Mouse (Mus musculus) embryonic fibroblast, embryonic 13.5 days (primary cell): ENCODE results near the gene Ctxn1. TPM values are rescaled to one million over a fixed set of nuclear protein-coding genes. Genes with fewer than 3 reads are reported as not detected.

ENCODE experiments used
- H3K27ac ChIP-seq: 2 replicates; pipeline ENCODE4 v1.5.1; 2012; ENCODE audit warnings: low read length, control low read depth, inconsistent platforms; ENCODE audit not compliant: insufficient read depth
- H3K4me1 ChIP-seq: 2 replicates; pipeline ENCODE4 v1.6.1; 2011; ENCODE audit warnings: low read length; ENCODE audit not compliant: control insufficient read depth, insufficient read depth
- H3K4me3 ChIP-seq: 2 replicates; pipeline ENCODE4 v1.5.1; 2011; ENCODE audit warnings: mild to moderate bottlenecking, control low read depth, low read length; ENCODE audit not compliant: insufficient read depth
- CTCF ChIP-seq: IDR thresholded peaks from 2 replicates; pipeline ENCODE4 v1.5.1; 2011; ENCODE audit warnings: mild to moderate bottlenecking, control low read depth, low read length, moderate library complexity, borderline replicate concordance; ENCODE audit not compliant: insufficient read depth
- POLR2A ChIP-seq: IDR thresholded peaks from 2 replicates; pipeline ENCODE4 v1.6.1; 2011; ENCODE audit warnings: low read depth, mild to moderate bottlenecking, control low read depth, low read length, moderate library complexity
- polyA plus RNA-seq: library from polyadenylated mRNA; stranded (reverse); fragments of >200 nt; gene quantifications from 2 replicates; pipeline ENCODE4 v1.2.4, GENCODE M21; 2011; ENCODE audit warnings: low read depth; ENCODE audit not compliant: missing spikeins, insufficient read length

Ctxn1 gene
- polyA plus RNA-seq, 1 experiment, result 56.7 TPM

DNA sequence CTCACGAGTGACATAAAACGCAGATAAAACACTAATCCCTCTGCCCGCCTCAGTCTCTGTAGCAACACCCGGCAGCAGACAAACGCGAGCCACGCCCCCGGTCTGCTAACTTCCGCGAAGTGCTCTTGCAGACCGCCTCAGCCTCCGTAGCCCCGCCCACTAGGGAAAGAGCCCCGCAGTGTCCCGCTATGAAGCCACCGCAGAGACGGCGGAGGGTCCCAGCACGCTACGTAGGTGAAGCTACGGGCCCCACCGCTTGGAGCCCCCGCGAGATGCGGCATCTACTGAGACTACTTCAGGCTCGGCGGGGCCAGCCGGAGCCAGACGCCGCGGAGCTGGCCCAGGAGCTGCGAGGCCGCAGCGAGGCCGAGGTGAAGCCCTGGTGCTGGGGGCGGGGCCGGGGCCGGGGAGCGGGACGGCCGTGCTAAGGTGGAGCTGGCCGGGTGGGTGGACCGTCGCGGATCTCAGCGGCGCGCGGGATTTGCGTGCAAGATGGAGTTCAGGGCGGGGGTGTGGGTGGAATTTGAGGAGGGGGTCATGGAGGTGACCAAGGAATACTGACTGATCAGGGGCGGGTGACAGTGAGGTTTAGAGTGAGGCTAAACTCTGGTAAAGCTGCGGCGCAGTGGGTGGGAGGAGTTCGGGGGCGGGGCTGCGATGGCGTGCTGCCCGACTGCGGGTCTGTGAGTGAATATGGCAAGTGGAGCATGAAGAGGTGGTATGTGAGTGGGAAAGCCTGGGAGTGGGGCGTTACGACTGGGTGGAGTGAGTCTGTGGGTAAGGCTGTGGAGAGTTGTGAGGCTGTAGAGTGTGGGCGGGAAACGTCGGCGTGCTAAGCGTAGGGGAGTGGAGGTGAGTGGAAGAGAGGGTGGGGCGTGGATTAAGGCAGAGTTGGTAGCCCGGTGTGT lies 5.9 kb downstream of the Ctxn1 start, which contains the start of gene Snapc2:
Gene Snapc2 (plus strand): TSS at position 147 of the 908 bp plus-strand sequence.
- Histone ChIP-seq H3K27ac (peak within 1 kb of the TSS; percentile 73), H3K4me3 (peak within 1 kb of the TSS; percentile 89), H3K4me1 (peaks cover 10% of the 10 kb centered on the region)
- TF ChIP-seq CTCF (no peak), POLR2A (peak; percentile 65)

DNA sequence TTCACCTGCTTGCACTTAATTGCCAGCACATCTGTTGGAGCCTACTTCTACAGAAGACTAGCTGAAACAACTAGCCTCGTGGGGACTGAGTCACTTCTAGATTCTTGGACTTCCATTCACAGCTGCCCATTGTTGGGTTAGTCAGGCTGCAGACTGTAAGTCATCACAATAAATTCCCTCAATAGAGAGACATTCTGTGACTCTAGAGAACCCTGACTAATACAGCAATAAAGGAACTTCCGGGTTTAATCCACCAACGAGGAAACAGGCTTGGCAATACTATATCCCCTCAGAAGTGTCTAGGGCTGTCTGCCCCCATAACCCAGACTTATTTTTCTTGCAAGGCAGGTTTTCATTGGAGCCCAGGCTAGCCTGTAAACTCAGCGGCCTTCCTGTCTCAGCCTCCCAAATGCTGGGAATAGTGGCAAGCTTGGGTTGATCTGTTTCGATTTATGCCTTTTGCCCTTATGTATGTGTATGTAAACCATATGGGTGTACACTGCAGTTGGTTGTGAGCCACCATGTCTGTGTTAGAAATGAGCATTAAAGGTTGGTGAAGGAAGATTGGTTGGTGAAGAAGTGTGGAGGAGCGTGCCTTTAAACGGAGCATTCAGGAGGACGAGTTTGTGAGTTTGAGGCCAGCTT lies 6.8 kb downstream of the Ctxn1 start:
- Histone ChIP-seq H3K27ac (peak overlapping the region; percentile 69), H3K4me3 (no peak overlapping the region), H3K4me1 (peaks cover 3% of the 10 kb centered on the region; the same call in 1 of the 2 replicates)
- no peak for TF ChIP-seq CTCF

DNA sequence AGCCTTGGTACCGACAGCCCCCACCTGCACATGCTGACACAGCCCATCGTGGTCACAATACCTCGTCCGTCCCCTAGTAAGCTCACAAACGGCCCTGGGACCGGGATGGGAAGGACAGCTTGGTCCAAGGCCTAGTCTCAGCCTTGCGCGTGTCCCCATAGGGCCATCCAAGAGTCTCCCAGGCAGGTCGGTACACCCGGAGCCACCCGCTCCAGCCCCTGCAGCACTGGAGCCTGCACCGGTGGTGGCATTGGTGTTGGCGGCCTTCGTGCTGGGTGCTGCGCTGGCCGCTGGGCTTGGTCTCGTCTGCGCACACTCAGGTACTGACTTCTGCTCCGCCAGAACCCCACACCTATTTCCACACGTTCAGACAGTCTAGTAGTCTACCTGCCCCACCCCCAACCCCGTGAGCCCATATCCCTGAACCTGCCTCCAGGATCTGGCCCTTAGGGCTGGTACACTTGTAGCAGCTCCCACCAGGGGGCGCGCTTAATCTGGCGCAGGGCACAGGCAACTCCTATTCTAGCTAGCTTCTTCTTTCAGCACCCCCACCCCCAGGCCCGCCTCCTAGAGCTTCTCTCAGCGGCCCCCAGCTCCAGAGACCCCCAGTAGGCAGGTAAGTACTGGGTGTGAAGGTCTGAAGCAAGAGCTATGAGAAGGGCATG lies 8.6 kb downstream of the Ctxn1 start:
- TF ChIP-seq POLR2A (no peak), CTCF (peak; percentile 71)
- no peak overlapping the region for H3K27ac ChIP-seq
- H3K4me1 ChIP-seq, result 0 out of 2 replicates have a peak, but pooled peaks cover 2% of the 10 kb centered on the region
- H3K4me3 ChIP-seq, result no peak overlapping the region

DNA sequence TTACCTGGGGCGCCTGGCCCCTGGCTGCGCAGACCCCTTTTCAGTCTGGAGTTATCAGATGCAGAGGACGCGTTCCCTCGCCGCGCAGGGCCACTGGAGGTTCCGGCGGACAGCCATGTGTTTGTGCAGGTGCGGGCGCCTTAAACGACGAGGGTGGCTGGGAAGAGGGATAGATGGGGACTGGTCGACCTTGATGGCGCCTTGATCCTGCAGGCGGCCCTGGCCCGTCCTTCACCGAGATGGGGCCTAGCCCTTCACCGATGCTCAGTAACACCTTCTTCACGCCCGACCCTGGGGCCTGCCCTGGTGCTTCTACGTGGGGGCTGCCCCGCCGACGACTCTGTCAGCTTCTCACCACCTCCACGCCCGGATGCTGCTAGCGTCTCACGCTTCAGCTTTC lies 9.9 kb downstream of the Ctxn1 start:
- no peak overlapping the region for H3K27ac ChIP-seq
- TF ChIP-seq CTCF, result no peak
- no peak for TF ChIP-seq POLR2A
- H3K4me1 ChIP-seq, result 0 out of 2 replicates have a peak, but pooled peaks cover 1% of the 10 kb centered on the region
- H3K4me3 ChIP-seq, result no peak overlapping the region

DNA sequence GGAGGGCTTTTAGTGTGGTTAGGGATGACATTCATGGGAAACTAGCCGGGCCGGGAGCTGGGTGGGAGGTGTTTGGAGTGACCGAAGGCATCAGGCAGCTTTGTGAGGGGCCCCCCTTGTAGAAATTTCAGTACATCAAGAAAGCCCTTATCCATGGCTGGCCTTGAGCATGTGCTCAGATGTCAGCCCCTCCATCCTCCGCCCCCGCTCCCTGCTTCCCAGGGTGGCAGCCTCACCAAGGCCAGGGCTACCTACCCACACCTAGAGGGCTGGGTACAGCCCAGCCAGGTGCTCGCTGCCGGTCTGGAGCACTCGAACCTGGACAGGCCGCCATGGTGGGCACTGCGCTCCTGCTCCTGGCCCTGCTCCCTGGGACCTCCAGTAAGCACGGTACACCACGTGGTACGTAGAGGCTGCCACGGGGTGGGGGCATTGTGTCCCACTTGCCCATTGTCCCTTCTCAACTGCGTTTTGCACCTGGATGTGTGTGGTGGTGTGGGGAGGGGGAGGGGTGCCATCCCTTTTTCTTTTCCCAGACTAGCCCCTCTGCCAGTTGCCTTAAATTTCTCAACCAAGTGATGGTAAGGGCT lies 11.0 kb downstream of the Ctxn1 start, which contains the start of gene Tgfbr3l:
Gene Tgfbr3l (plus strand): TSS at position 264 of the 590 bp plus-strand sequence.
- no peak for TF ChIP-seq CTCF
- TF ChIP-seq POLR2A, result no peak
- H3K27ac ChIP-seq, result no peak within 1 kb of the TSS
- no peak within 1 kb of the TSS for H3K4me3 ChIP-seq

DNA sequence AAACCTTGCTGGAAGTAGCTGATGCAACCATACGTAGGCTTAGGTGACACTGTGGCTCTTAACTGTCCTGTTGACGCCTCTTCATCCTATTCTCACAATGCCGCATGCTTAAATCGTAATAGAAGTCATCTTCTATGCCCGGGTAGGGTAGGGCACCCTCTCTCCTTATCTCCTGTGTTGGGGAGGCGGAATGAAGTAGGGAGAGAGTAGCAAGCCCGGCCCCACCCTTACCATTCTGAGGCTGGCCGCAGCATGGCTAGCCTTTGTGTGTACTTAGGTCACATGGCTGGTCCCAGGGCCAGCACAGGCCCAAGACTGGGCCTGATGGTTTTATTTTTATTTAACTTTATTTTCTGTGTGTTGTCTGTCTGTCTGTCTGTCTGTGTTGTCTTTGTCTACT lies 11.8 kb downstream of the Ctxn1 start:
- TF ChIP-seq CTCF (no peak), POLR2A (no peak)
- H3K27ac ChIP-seq, result no peak overlapping the region
- H3K4me1 ChIP-seq, result no peaks in the 10 kb centered on the region
- H3K4me3 ChIP-seq, result no peak overlapping the region

More for the DNA sequence above, 11.0 kb downstream of the Ctxn1 start, which contains the start of gene Tgfbr3l:
- H3K4me1 ChIP-seq, result no peaks in the 10 kb centered on the region

DNA sequence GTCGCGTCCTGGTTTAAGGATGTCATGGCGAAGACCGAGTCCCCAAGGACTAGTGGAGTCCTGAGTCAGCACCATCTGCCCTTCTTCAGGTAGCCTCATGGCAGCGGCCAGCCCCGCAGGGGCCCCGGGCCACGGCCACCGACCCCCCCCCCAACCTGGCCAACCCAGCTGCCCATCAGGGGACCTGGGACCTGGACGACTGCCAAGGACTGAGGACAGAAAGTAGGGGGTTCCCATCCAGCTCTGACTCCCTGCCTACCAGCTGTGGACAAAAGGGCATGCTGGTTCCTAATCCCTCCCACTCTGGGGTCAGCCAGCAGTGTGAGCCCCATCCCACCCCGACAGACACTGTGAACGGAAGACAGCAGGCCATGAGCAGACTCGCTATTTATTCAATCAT lies 13.3 kb downstream of the Ctxn1 start:
- Histone ChIP-seq H3K4me3 (no peak overlapping the region), H3K4me1 (no peaks in the 10 kb centered on the region), H3K27ac (no peak overlapping the region)
- no peak for TF ChIP-seq CTCF
- no peak for TF ChIP-seq POLR2A

DNA sequence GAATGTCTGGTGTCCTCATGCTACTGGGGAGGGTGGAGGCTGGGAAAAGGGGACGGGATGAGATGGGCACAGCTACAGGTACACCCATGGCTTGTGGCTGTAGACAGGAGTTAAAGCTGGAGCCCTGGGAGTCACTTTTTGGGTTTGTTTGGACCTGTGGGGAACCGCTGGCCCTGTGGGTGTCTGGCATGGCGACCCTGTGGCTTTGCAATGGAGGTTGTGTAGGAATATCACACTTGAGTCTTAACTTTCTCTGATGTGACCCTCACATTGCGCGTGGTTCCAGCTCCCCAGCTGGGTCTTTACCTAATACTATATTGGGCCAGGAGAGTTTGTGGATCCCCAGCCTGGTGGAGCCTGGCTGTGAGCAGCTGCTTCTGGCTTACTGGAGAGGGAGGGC lies 14.0 kb downstream of the Ctxn1 start:
- Histone ChIP-seq H3K4me1 (0 out of 2 replicates have a peak, but pooled peaks cover 3% of the 10 kb centered on the region), H3K4me3 (no peak overlapping the region), H3K27ac (no peak overlapping the region)
- no peak for TF ChIP-seq CTCF
- TF ChIP-seq POLR2A, result no peak
